7 mouse cellular contexts compared by ENCODE assay signal in the genomic region with DNA sequence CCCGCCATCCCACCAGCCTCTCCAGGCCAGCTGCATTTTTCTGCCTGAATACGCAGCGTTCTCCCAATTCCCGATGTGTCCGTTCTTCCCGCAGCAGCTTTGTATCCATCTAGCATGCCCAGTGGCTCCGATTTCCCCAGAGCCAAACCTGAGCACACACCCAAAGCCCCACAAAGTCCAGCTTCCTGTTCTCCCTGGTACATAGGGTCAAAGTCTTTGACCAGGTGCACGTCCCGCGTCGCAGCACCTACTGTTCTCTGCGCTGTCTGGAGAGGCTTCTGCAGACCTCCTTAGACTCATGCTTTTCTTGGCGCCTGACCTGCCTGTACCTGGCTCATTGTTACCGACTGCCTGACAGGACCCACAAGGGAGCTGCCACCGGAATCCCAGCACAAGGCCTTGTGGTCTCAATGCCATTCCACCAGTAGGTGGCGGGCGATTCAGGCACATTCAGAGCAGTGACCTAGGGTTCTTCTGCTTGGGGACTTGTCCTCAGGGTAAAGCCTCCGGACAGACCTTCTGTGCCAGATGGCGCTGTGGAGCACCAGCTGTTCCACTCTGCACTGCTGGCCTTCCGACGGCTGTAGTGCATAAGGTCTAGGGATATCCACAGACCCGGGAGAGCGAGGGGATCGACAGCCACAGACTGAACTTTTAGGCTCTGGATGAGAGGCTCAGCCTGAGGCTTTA. TPM values are rescaled to one million over a fixed set of nuclear protein-coding genes. Genes with fewer than 3 reads are reported as not detected.
A peak's percentile ranks its signal among the peaks of the same experiment; 100 is the strongest.
DNase-seq lines count a peak whose midpoint lies in the region; ATAC-seq lines count a peak whose summit lies in the region.

No protein-coding gene starts in this region.

- peak; percentile 95 for DNase-seq in adrenal gland, postnatal 14 days
- DNase-seq in embryonic facial prominence, embryonic 10.5 days (ENCODE audit: low spot score), result peak; percentile 92
- DNase-seq in heart, adult 11 months, result peak; percentile 99
- DNase-seq in kidney, adult 11 months, result peak; percentile 93
- DNase-seq in left cerebral cortex, postnatal 4 days, result peak; percentile 96
- DNase-seq in skeletal muscle tissue, adult 2 months (ENCODE audit: low read depth, low spot score), result peak; percentile 97

- peak overlapping the region; percentile 30; the same call in 1 of the 2 replicates for H3K27ac ChIP-seq in embryonic facial prominence, embryonic 10.5 days (replicated peaks)
- H3K27ac ChIP-seq in midbrain, embryonic 12.5 days (replicated peaks), result peak overlapping the region; percentile 22; the same call in 1 of the 2 replicates

- H3K4me2 ChIP-seq in midbrain, embryonic 12.5 days (replicated peaks), result peak overlapping the region; percentile 15; the same call in 1 of the 2 replicates

- intact Hi-C loops in left cerebral cortex, postnatal 4 days (cut with DNase I), result loop anchor here (10.0 kb wide), 1 partner anchor 74 kb away; no protein-coding TSS in a partner anchor

- H3K9me3 ChIP-seq in embryonic facial prominence, embryonic 10.5 days, result no peaks in the 10 kb centered on the region
- H3K9me3 ChIP-seq in midbrain, embryonic 12.5 days, result no peaks in the 10 kb centered on the region

- H3K4me1 ChIP-seq in embryonic facial prominence, embryonic 10.5 days, result peaks cover 32% of the 10 kb centered on the region
- H3K4me1 ChIP-seq in midbrain, embryonic 12.5 days, result peaks cover 15% of the 10 kb centered on the region

- H3K4me3 ChIP-seq in embryonic facial prominence, embryonic 10.5 days, result peak overlapping the region; percentile 11; the same call in 1 of the 2 replicates
- peak overlapping the region; percentile 9; the same call in 1 of the 2 replicates for H3K4me3 ChIP-seq in midbrain, embryonic 12.5 days

- H3K27me3 ChIP-seq in embryonic facial prominence, embryonic 10.5 days (replicated peaks; ENCODE audit: low read depth, poor library complexity, severe bottlenecking), result peaks cover 16% of the 10 kb centered on the region
- H3K27me3 ChIP-seq in midbrain, embryonic 12.5 days, result peaks cover 15% of the 10 kb centered on the region

- peaks cover 14% of the 10 kb centered on the region for H3K36me3 ChIP-seq in embryonic facial prominence, embryonic 10.5 days (replicated peaks)
- H3K36me3 ChIP-seq in midbrain, embryonic 12.5 days, result peaks cover 8% of the 10 kb centered on the region

- 0 out of 2 replicates have a peak overlapping the region, but pooled peaks have one; percentile 16 for H3K9ac ChIP-seq in midbrain, embryonic 12.5 days (replicated peaks)

- ATAC-seq in midbrain, embryonic 12.5 days (ENCODE audit: low FRiP score, low read depth), result peak; percentile 89

- WGBS in embryonic facial prominence, embryonic 10.5 days, result 19% methylated on average over 24 of the region's 24 CpGs
- 15% methylated on average over 24 of the region's 24 CpGs for WGBS in midbrain, embryonic 12.5 days

RNA-seq across cellular contexts. Expression of gene Tob2, which starts 27.3 kb away (rescaled TPM):
- total RNA-seq in adrenal gland, postnatal 14 days (2021), result 124 and 147 TPM in 2 replicates
- polyA plus RNA-seq in embryonic facial prominence, embryonic 10.5 days (2016; fragmentation: Nextera tagmentation; extraction: Ambion mirVana), result 20.1 and 20.3 TPM in 2 replicates
- total RNA-seq in left cerebral cortex, postnatal 4 days (2021), result 10 to 100 TPM; 20.3 to 22.6 TPM
- polyA plus RNA-seq in midbrain, embryonic 12.5 days (2016; fragmentation: Nextera tagmentation; extraction: Ambion mirVana), result 20.9 and 22.2 TPM in 2 replicates

RNA-seq across cellular contexts. Expression of gene Tef, which starts 29.1 kb away (rescaled TPM):
- total RNA-seq in adrenal gland, postnatal 14 days (2021), result 71.4 and 98.5 TPM in 2 replicates
- polyA plus RNA-seq in embryonic facial prominence, embryonic 10.5 days (2016; fragmentation: Nextera tagmentation; extraction: Ambion mirVana), result 15.9 and 16.0 TPM in 2 replicates
- 10 to 100 TPM; 68.1 to 69.6 TPM for total RNA-seq in left cerebral cortex, postnatal 4 days (2021)
- polyA plus RNA-seq in midbrain, embryonic 12.5 days (2016; fragmentation: Nextera tagmentation; extraction: Ambion mirVana), result 30.5 and 32.4 TPM in 2 replicates

RNA-seq across cellular contexts. Expression of gene Phf5a, which starts 40.4 kb away (rescaled TPM):
- total RNA-seq in adrenal gland, postnatal 14 days (2021), result 63.4 and 65.5 TPM in 2 replicates
- 260 and 267 TPM in 2 replicates for polyA plus RNA-seq in embryonic facial prominence, embryonic 10.5 days (2016; fragmentation: Nextera tagmentation; extraction: Ambion mirVana)
- 10 to 100 TPM; 51.8 to 59.7 TPM for total RNA-seq in left cerebral cortex, postnatal 4 days (2021)
- polyA plus RNA-seq in midbrain, embryonic 12.5 days (2016; fragmentation: Nextera tagmentation; extraction: Ambion mirVana), result 129 and 133 TPM in 2 replicates

RNA-seq across cellular contexts. Expression of gene Aco2, which starts 40.8 kb away (rescaled TPM):
- total RNA-seq in adrenal gland, postnatal 14 days (2021), result 2,377 and 2,604 TPM in 2 replicates
- polyA plus RNA-seq in embryonic facial prominence, embryonic 10.5 days (2016; fragmentation: Nextera tagmentation; extraction: Ambion mirVana), result 153 TPM in 2 replicates
- total RNA-seq in left cerebral cortex, postnatal 4 days (2021), result 100 to 1,000 TPM; 273 to 304 TPM
- 170 and 177 TPM in 2 replicates for polyA plus RNA-seq in midbrain, embryonic 12.5 days (2016; fragmentation: Nextera tagmentation; extraction: Ambion mirVana)

Comparison
In these comparisons a context has a peak if more than half of its experiments do, and no peak if none do; other contexts are left out.
1. Peak in every context shown above with its lines: DNase-seq, ATAC-seq, H3K4me3 ChIP-seq and H3K27ac ChIP-seq.